Mouse (Mus musculus) C2C12 (cell line): ENCODE data around the gene Vmn1r209.
"Not testable (repeated sequence)": the region's sequence is repeated elsewhere in the genome, so short reads cannot be mapped to it uniquely, and the experiment has no call there.

ENCODE experiments used
- CEBPB ChIP-seq: IDR thresholded peaks from one replicate; pipeline ENCODE4 v1.6.1; 2011; ENCODE audit warnings: low read depth, mild to moderate bottlenecking, control low read depth, moderate library complexity
- CTCF ChIP-seq: IDR thresholded peaks from one replicate; pipeline ENCODE4 v1.5.1; 2011; ENCODE audit not compliant: control insufficient read depth, insufficient read depth, insufficient read length
- FOSL1 ChIP-seq: IDR thresholded peaks from one replicate; pipeline ENCODE4 v1.8.0; 2011; ENCODE audit warnings: mild to moderate bottlenecking, low read length; ENCODE audit not compliant: poor library complexity, insufficient read depth, severe bottlenecking
- MAX ChIP-seq: IDR thresholded peaks from one replicate; pipeline ENCODE4 v1.6.1; 2011; ENCODE audit warnings: mild to moderate bottlenecking, control low read depth
- MYOD1 ChIP-seq: IDR thresholded peaks from one replicate; pipeline ENCODE4 v1.6.1; 2011; ENCODE audit warnings: low read depth; ENCODE audit not compliant: control insufficient read depth, insufficient read length
- MYOG ChIP-seq: IDR thresholded peaks from one replicate; pipeline ENCODE4 v1.6.1; 2011; ENCODE audit not compliant: control insufficient read depth, insufficient read length; ENCODE audit errors: extremely low read depth
- USF1 ChIP-seq: IDR thresholded peaks from one replicate; pipeline ENCODE4 v1.6.1; 2011; ENCODE audit warnings: low read depth, mild to moderate bottlenecking, control low read depth, moderate library complexity

- peak; percentile 10 for TF ChIP-seq USF1
- TF ChIP-seq CTCF, CEBPB, MYOD1, FOSL1, MAX, MYOG: not testable (repeated sequence)
Measured at GRCm38 (mm10) chr13:22829395-22829794, 19.9 kb upstream of the Vmn1r209 start.
